Mouse (Mus musculus) urinary bladder, postnatal 14 days (tissue): ENCODE measurements around the gene Sash3.
A peak's percentile ranks its signal among the peaks of the same experiment; 100 is the strongest.

ENCODE experiments used
- DNase-seq: peaks from one replicate; pipeline ENCODE4 v3.0.0; 2021; ENCODE audit warnings: low spot score

Gene Sash3

GRCm38 (mm10) chrX:48140286-48140877 lies 5.9 kb upstream of the Sash3 start:
- peak; percentile 6 for DNase-seq

- no peak for DNase-seq
Measured at GRCm38 (mm10) chrX:48141481-48141880, 4.8 kb upstream of the Sash3 start.

GRCm38 (mm10) chrX:48143415-48144335 lies 2.6 kb upstream of the Sash3 start:
- DNase-seq: peak; percentile 26

- DNase-seq: no peak
Measured at GRCm38 (mm10) chrX:48147226-48147625, 990 bp downstream of the Sash3 start.

- no peak for DNase-seq
Measured at GRCm38 (mm10) chrX:48147741-48148186, 1.5 kb downstream of the Sash3 start.

- DNase-seq: no peak
Measured at GRCm38 (mm10) chrX:48152106-48152505, 5.9 kb downstream of the Sash3 start.

GRCm38 (mm10) chrX:48153414-48153813 lies 7.2 kb downstream of the Sash3 start:
- no peak for DNase-seq

GRCm38 (mm10) chrX:48153949-48154348 lies 7.7 kb downstream of the Sash3 start:
- DNase-seq: no peak

- no peak for DNase-seq
Measured at GRCm38 (mm10) chrX:48155489-48155888, 9.3 kb downstream of the Sash3 start.

- no peak for DNase-seq
Measured at GRCm38 (mm10) chrX:48157396-48157795, 11.2 kb downstream of the Sash3 start.

GRCm38 (mm10) chrX:48158229-48158919 lies 12.1 kb downstream of the Sash3 start:
- no peak for DNase-seq

GRCm38 (mm10) chrX:48169892-48170291 lies 23.7 kb downstream of the Sash3 start:
- DNase-seq: no peak

GRCm38 (mm10) chrX:48170368-48170767 lies 24.1 kb downstream of the Sash3 start:
- DNase-seq: no peak

- no peak for DNase-seq
Measured at GRCm38 (mm10) chrX:48181844-48182243, 35.6 kb downstream of the Sash3 start.

- no peak for DNase-seq
Measured at GRCm38 (mm10) chrX:48184703-48185102, 38.5 kb downstream of the Sash3 start.

- DNase-seq: no peak
Measured at GRCm38 (mm10) chrX:48191261-48191660, 45.0 kb downstream of the Sash3 start.

GRCm38 (mm10) chrX:48193235-48194152 lies 47.3 kb downstream of the Sash3 start:
- DNase-seq: no peak

- no peak for DNase-seq
Measured at GRCm38 (mm10) chrX:48197856-48198255, 51.6 kb downstream of the Sash3 start.

GRCm38 (mm10) chrX:48199026-48199425 lies 52.8 kb downstream of the Sash3 start:
- DNase-seq: no peak

GRCm38 (mm10) chrX:48200699-48201098 lies 54.5 kb downstream of the Sash3 start:
- DNase-seq: no peak

- DNase-seq: no peak
Measured at GRCm38 (mm10) chrX:48201973-48202372, 55.7 kb downstream of the Sash3 start.

GRCm38 (mm10) chrX:48202436-48202835 lies 56.2 kb downstream of the Sash3 start:
- DNase-seq: no peak
